Mouse (Mus musculus) kidney, embryonic 15.5 days (tissue): ENCODE data around the gene Tnfrsf12a. TPM values are rescaled to one million over a fixed set of nuclear protein-coding genes. Genes with fewer than 3 reads are reported as not detected.

Experiments used
- ATAC-seq: fragments of 200-750 bp; cut with Nextera tagmentation; replicated peaks from 2 replicates; pipeline ENCODE4 v1.8.0; 2017; ENCODE audit warnings: moderate TSS enrichment; ENCODE audit not compliant: low FRiP score
- H3K27ac ChIP-seq: fragments of 300-500 bp; sonication (generic); 2 replicates; pipeline ENCODE4 v1.5.1; 2015; ENCODE audit warnings: mild to moderate bottlenecking, inconsistent platforms
- H3K27me3 ChIP-seq: fragments of 300-500 bp; sonication (generic); 2 replicates; pipeline ENCODE4 v1.6.1; 2015; ENCODE audit warnings: inconsistent platforms
- H3K36me3 ChIP-seq: fragments of 300-500 bp; sonication (generic); 2 replicates; pipeline ENCODE4 v1.6.1; 2015; ENCODE audit warnings: inconsistent platforms
- H3K4me1 ChIP-seq: fragments of 300-500 bp; sonication (generic); 2 replicates; pipeline ENCODE4 v1.6.1; 2015; ENCODE audit warnings: inconsistent platforms
- H3K4me2 ChIP-seq: fragments of 300-500 bp; sonication (generic); 2 replicates; pipeline ENCODE4 v1.6.1; 2015; ENCODE audit warnings: moderate library complexity, mild to moderate bottlenecking, inconsistent platforms
- H3K4me3 ChIP-seq: fragments of 300-500 bp; sonication (generic); replicated peaks from 2 replicates; pipeline ENCODE4 v1.5.1; 2015; ENCODE audit warnings: mild to moderate bottlenecking, inconsistent platforms
- H3K9ac ChIP-seq: fragments of 300-500 bp; sonication (generic); 2 replicates; pipeline ENCODE4 v1.6.1; 2015; ENCODE audit warnings: mild to moderate bottlenecking, inconsistent platforms
- H3K9me3 ChIP-seq: fragments of 300-500 bp; sonication (generic); replicated peaks from 2 replicates; pipeline ENCODE4 v1.6.1; 2016; ENCODE audit warnings: inconsistent platforms
- WGBS: fragments of 180-500 bp; shearing (Covaris S2); methylation state at CpG from one replicate; pipeline ENCODE4 v1.1.7; 2015; ENCODE audit warnings: mixed read lengths; 5-methylcytosine and 5-hydroxymethylcytosine counted together
- polyA plus RNA-seq: library from polyadenylated mRNA; unstranded; fragments of >200 nt; fragmentation: Nextera tagmentation; extraction: Ambion mirVana; gene quantifications from 2 replicates; pipeline ENCODE4 v1.2.1, GENCODE M21; 2015

Tnfrsf12a gene
- polyA plus RNA-seq: 27.5 and 29.5 TPM in 2 replicates

GRCm38 (mm10) chr17:23677236-23677679, at the start of gene Tnfrsf12a:
Gene Tnfrsf12a, minus strand, starts transcription at chr17:23677468.
- peak within 1 kb of the TSS; percentile 58 for H3K4me3 ChIP-seq
- ATAC-seq: peak; percentile 51
- H3K4me1 ChIP-seq: peaks cover 81% of the 10 kb centered on the region
- peak within 1 kb of the TSS; percentile 84 for H3K27ac ChIP-seq
- H3K9ac ChIP-seq: peak within 1 kb of the TSS; percentile 59
- no peaks in the 10 kb centered on the region for H3K9me3 ChIP-seq
- no peaks in the 10 kb centered on the region for H3K36me3 ChIP-seq
- H3K4me2 ChIP-seq: peak within 1 kb of the TSS; percentile 89
- under 1% methylated on average over 34 of the region's 34 CpGs for WGBS
- H3K27me3 ChIP-seq: peaks cover 57% of the 10 kb centered on the region

GRCm38 (mm10) chr17:23726758-23727142, 49.5 kb upstream of the Tnfrsf12a start:
- H3K4me2 ChIP-seq: peak overlapping the region; percentile 78
- no peaks in the 10 kb centered on the region for H3K36me3 ChIP-seq
- no peaks in the 10 kb centered on the region for H3K9me3 ChIP-seq
- no peaks in the 10 kb centered on the region for H3K27me3 ChIP-seq
- H3K4me3 ChIP-seq: peak overlapping the region; percentile 97
- peak; percentile 90 for ATAC-seq
- WGBS: 0% methylated on average over 20 of the region's 20 CpGs
- H3K9ac ChIP-seq: peak overlapping the region; percentile 85
- H3K27ac ChIP-seq: peak overlapping the region; percentile 92
- peaks cover 21% of the 10 kb centered on the region for H3K4me1 ChIP-seq

- H3K4me1 ChIP-seq: peaks cover 21% of the 10 kb centered on the region
- 1% methylated on average over 71 of the region's 73 CpGs for WGBS
- H3K27ac ChIP-seq: peak within 1 kb of the TSS; percentile 92
- peak within 1 kb of the TSS; percentile 78 for H3K4me2 ChIP-seq
- no peaks in the 10 kb centered on the region for H3K36me3 ChIP-seq
- H3K4me3 ChIP-seq: peak within 1 kb of the TSS; percentile 97
- H3K27me3 ChIP-seq: no peaks in the 10 kb centered on the region
- peak within 1 kb of the TSS; percentile 85 for H3K9ac ChIP-seq
- ATAC-seq: peak; percentile 95
- H3K9me3 ChIP-seq: no peaks in the 10 kb centered on the region
These were observed 48.9 kb upstream of the Tnfrsf12a start, which contains the start of gene Pkmyt1 for GRCm38 (mm10) chr17:23725999-23726757. Gene Pkmyt1, plus strand, starts transcription at chr17:23726336.

GRCm38 (mm10) chr17:23725477-23725876, 48.2 kb upstream of the Tnfrsf12a start:
- no peak for ATAC-seq
- Histone ChIP-seq H3K27me3 (no peaks in the 10 kb centered on the region), H3K9me3 (no peaks in the 10 kb centered on the region), H3K27ac (peak overlapping the region; percentile 92), H3K4me3 (peak overlapping the region; percentile 97), H3K4me1 (peaks cover 17% of the 10 kb centered on the region), H3K4me2 (peak overlapping the region; percentile 78), H3K9ac (peak overlapping the region; percentile 85), H3K36me3 (no peaks in the 10 kb centered on the region)
- 61% methylated on average over 4 of the region's 4 CpGs for WGBS

GRCm38 (mm10) chr17:23722376-23723125, 45.3 kb upstream of the Tnfrsf12a start, which contains the start of gene 1520401A03Rik:
Gene 1520401A03Rik, minus strand, starts transcription at chr17:23722783.
- H3K27ac ChIP-seq: no peak within 1 kb of the TSS
- H3K4me2 ChIP-seq: no peak within 1 kb of the TSS
- peaks cover 15% of the 10 kb centered on the region for H3K4me1 ChIP-seq
- 68% methylated on average over 7 of the region's 7 CpGs for WGBS
- H3K36me3 ChIP-seq: no peaks in the 10 kb centered on the region
- H3K9ac ChIP-seq: no peak within 1 kb of the TSS
- H3K27me3 ChIP-seq: no peaks in the 10 kb centered on the region
- no peak within 1 kb of the TSS for H3K4me3 ChIP-seq
- ATAC-seq: no peak
- no peaks in the 10 kb centered on the region for H3K9me3 ChIP-seq

GRCm38 (mm10) chr17:23721886-23722285, 44.6 kb upstream of the Tnfrsf12a start:
- no peaks in the 10 kb centered on the region for H3K27me3 ChIP-seq
- H3K36me3 ChIP-seq: no peaks in the 10 kb centered on the region
- no peaks in the 10 kb centered on the region for H3K9me3 ChIP-seq
- no peak overlapping the region for H3K4me3 ChIP-seq
- H3K27ac ChIP-seq: no peak overlapping the region
- no peak overlapping the region for H3K4me2 ChIP-seq
- peaks cover 9% of the 10 kb centered on the region for H3K4me1 ChIP-seq
- no peak for ATAC-seq
- WGBS: 73% methylated on average over 2 of the region's 2 CpGs
- no peak overlapping the region for H3K9ac ChIP-seq

GRCm38 (mm10) chr17:23719455-23719854, 42.2 kb upstream of the Tnfrsf12a start:
- no peaks in the 10 kb centered on the region for H3K4me1 ChIP-seq
- no peak for ATAC-seq
- H3K4me3 ChIP-seq: no peak overlapping the region
- no peaks in the 10 kb centered on the region for H3K9me3 ChIP-seq
- H3K4me2 ChIP-seq: no peak overlapping the region
- no peaks in the 10 kb centered on the region for H3K27me3 ChIP-seq
- WGBS: 43% methylated on average over 1 of the region's 1 CpGs
- H3K9ac ChIP-seq: no peak overlapping the region
- H3K36me3 ChIP-seq: no peaks in the 10 kb centered on the region
- no peak overlapping the region for H3K27ac ChIP-seq

GRCm38 (mm10) chr17:23717003-23717402, 39.7 kb upstream of the Tnfrsf12a start:
- Histone ChIP-seq H3K27me3 (no peaks in the 10 kb centered on the region), H3K4me2 (no peak overlapping the region), H3K9me3 (no peaks in the 10 kb centered on the region), H3K4me1 (no peaks in the 10 kb centered on the region), H3K9ac (no peak overlapping the region), H3K36me3 (no peaks in the 10 kb centered on the region), H3K4me3 (no peak overlapping the region), H3K27ac (no peak overlapping the region)
- ATAC-seq: no peak
- 58% methylated on average over 2 of the region's 2 CpGs for WGBS

GRCm38 (mm10) chr17:23706212-23706611, 28.9 kb upstream of the Tnfrsf12a start:
- Histone ChIP-seq H3K9ac (no peak overlapping the region), H3K9me3 (no peaks in the 10 kb centered on the region), H3K4me3 (no peak overlapping the region), H3K27ac (no peak overlapping the region), H3K4me2 (no peak overlapping the region), H3K36me3 (no peaks in the 10 kb centered on the region), H3K27me3 (peaks cover 6% of the 10 kb centered on the region; the same call in 1 of the 2 replicates), H3K4me1 (peaks cover 9% of the 10 kb centered on the region; the same call in 1 of the 2 replicates)
- peak; percentile 55; the same call in 1 of the 2 replicates for ATAC-seq
- WGBS: 0% methylated on average over 3 of the region's 3 CpGs

- H3K9ac ChIP-seq: no peak overlapping the region
- H3K9me3 ChIP-seq: no peaks in the 10 kb centered on the region
- no peak overlapping the region for H3K4me3 ChIP-seq
- no peaks in the 10 kb centered on the region for H3K36me3 ChIP-seq
- WGBS: 78% methylated on average over 7 of the region's 7 CpGs
- peaks cover 10% of the 10 kb centered on the region for H3K27me3 ChIP-seq
- H3K27ac ChIP-seq: no peak overlapping the region
- H3K4me1 ChIP-seq: peaks cover 9% of the 10 kb centered on the region; the same call in 1 of the 2 replicates
- no peak overlapping the region for H3K4me2 ChIP-seq
- no peak for ATAC-seq
These were observed 28.3 kb upstream of the Tnfrsf12a start for GRCm38 (mm10) chr17:23705525-23706104.

GRCm38 (mm10) chr17:23704741-23705140, 27.5 kb upstream of the Tnfrsf12a start:
- Histone ChIP-seq H3K36me3 (no peaks in the 10 kb centered on the region), H3K27ac (no peak overlapping the region), H3K4me2 (no peak overlapping the region), H3K9ac (no peak overlapping the region), H3K4me3 (no peak overlapping the region), H3K9me3 (no peaks in the 10 kb centered on the region), H3K4me1 (peaks cover 13% of the 10 kb centered on the region; the same call in 1 of the 2 replicates), H3K27me3 (peaks cover 14% of the 10 kb centered on the region)
- ATAC-seq: no peak
- 36% methylated on average over 7 of the region's 7 CpGs for WGBS
